Mouse (Mus musculus): ENCODE data around the gene Dyrk4.

DNA sequence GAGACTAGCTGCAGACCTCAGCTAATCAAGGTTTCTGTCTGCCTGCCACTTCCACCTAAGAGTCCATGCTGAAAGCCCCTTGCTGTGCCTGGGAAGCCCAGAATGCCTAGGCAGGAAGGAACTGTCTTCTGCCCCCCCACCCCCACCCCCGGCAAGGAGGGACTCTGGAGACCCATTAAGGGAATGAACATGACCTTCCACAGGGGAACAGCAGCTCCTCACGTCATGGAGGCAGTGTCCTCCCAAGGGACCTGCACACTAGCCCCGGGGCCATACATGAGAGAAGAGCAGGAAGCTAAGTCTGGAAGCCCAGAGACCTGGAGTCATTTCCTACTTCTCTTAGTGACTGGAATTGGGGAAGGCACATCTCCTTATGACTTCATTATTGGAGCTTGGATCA lies 13.8 kb downstream of the Dyrk4 start:
- TF ChIP-seq POLR2A (IDR thresholded peaks at IDR 0.05; ENCODE audit: borderline replicate concordance, extremely low read depth, low read depth, low read length) (no peak), CTCF (IDR thresholded peaks at IDR 0.05; ENCODE audit: insufficient read depth, low read length) (no peak)

Data from lung, adult 2 months (tissue).